Mouse (Mus musculus): ENCODE results near the gene Prps1l3. TPM values are rescaled to one million over a fixed set of nuclear protein-coding genes. Genes with fewer than 3 reads are reported as not detected.
"Not testable (repeated sequence)": the region's sequence is repeated elsewhere in the genome, so short reads cannot be mapped to it uniquely, and the experiment has no call there.

The Prps1l3 gene
- polyA plus RNA-seq, 1 experiment from 2014 or later = 40.8 TPM

DNA sequence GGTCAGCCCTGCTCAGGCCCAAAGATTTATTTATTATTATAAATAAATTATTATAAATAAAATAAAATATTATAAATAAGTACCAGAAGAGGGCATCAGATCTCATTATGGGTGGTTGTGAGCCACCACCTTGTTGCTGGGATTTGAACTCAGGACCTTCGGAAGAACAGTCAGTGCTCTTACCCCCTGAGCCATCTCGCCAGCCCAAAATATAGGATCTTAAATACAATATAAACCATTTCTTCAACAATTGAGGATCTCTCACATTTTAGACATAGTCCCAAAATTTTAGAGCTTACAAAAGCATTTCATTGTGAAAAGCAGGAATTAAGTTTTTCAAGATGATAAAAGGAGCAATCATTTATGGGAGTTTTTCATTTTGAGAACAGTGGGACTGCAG, 30.8 kb upstream of the Prps1l3 start:
- no peaks in the 10 kb centered on the region for H3K27me3 ChIP-seq
- DNase-seq (ENCODE audit: low read depth, low spot score) = no peak
- ChIA-PET CTCF (no interaction called here), POLR2A (no interaction called here)
- ATAC-seq = no peak
- no peak for TF ChIP-seq CTCF (IDR thresholded peaks at IDR 0.05)
- in situ Hi-C loops (cut with MboI; ENCODE audit: low pct_unique_long_range_greater_than_20kb) = no loop called here

GRCm38 (mm10) chr12:57201901-57202300, 28.3 kb upstream of the Prps1l3 start:
- TF ChIP-seq CTCF (IDR thresholded peaks at IDR 0.05) = no peak
- in situ Hi-C loops (cut with MboI; ENCODE audit: low pct_unique_long_range_greater_than_20kb) = no loop called here
- ChIA-PET CTCF (no interaction called here), POLR2A (interaction anchor here (0.6 to 0.7 kb wide), 2 partner anchors 239 to 363 kb away, joined by 3 read pairs; no protein-coding TSS in a partner anchor)
- DNase-seq (ENCODE audit: low read depth, low spot score) = no peak
- ATAC-seq = no peak
- H3K27me3 ChIP-seq = no peaks in the 10 kb centered on the region

GRCm38 (mm10) chr12:57204276-57204851, 25.8 kb upstream of the Prps1l3 start:
- peaks cover 4% of the 10 kb centered on the region for H3K27me3 ChIP-seq
- no peak for TF ChIP-seq CTCF (IDR thresholded peaks at IDR 0.05)
- POLR2A ChIA-PET = no interaction called here
- ATAC-seq (no peak), DNase-seq (ENCODE audit: low read depth, low spot score) (no peak)
- CTCF ChIA-PET = no interaction called here
- in situ Hi-C loops (cut with MboI; ENCODE audit: low pct_unique_long_range_greater_than_20kb) = no loop called here

DNA sequence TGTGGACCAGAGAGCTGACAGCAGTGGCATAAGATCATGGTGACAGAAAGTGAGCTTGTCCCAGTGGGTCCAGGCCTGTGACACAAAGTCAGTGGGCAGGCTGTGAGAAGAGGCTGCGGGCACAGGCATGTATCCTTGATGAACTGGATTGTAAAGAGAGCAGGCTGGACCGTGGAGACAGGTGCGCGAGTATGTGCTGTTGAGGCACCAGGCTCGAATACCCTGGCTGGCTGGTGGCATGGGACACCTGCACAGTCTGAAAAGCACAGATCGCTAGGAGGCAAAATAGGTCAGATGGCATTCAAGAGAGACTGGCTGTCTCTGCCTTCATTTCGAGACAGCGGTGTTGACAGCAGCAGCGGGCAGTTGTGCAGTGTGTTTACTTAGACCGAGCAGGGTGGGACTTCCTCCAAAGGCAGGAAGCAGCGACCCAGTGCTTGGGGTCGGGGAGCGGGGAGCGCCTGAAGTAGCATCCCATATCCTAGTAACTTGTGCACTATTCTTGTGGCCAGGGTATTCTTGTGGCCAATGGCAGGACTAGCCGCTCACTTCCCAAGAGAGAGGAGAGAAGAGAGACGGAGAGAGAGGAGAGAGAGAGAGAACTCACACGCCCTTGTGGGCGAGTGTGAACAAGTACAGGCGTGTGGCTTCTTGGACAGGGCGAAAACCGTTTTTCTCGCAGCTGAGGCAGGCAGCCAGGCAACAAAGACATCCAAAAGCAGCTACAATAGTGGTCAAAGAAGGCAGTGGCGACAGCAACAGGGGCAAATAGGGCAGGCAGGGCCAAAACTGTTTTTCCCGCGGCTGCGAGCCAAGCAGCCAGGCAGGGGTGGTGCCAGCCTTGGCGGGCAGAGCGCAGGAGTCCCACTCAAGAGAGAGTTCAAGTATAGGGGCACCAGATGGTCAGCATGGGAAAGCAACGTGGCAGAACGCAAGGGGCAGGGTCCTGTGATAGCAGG, 18.6 kb upstream of the Prps1l3 start:
- in situ Hi-C loops (cut with MboI; ENCODE audit: low pct_unique_long_range_greater_than_20kb) = no loop called here
- TF ChIP-seq CTCF (IDR thresholded peaks at IDR 0.05) = no peak
- ATAC-seq (no peak), DNase-seq (ENCODE audit: low read depth, low spot score) (no peak)
- ChIA-PET POLR2A (no interaction called here), CTCF (no interaction called here)
- peaks cover 8% of the 10 kb centered on the region for H3K27me3 ChIP-seq

GRCm38 (mm10) chr12:57212463-57212862, 17.7 kb upstream of the Prps1l3 start:
- ATAC-seq, POLR2A ChIA-PET: not testable (repeated sequence)

DNA sequence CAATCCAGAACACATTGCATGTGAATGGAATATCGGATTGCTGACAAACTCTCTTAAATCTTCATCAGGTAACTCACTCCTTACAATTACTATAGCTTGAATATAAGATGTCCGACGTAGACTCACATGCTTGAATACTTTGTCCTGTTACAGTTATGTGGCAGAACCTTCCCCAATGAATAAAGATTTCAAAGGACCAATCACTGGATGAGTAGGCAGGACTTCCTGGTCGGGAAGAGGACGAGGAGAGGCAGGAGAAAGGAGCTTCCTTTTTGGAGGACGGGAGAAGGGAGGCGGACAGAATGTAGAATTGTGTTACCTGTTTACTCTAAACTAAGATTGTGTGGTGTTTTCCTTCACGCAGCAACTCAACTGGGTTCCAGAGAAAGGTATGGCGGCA, 3.8 kb upstream of the Prps1l3 start:
- no peak for ATAC-seq
- in situ Hi-C loops (cut with MboI; ENCODE audit: low pct_unique_long_range_greater_than_20kb) = no loop called here
- POLR2A ChIA-PET = no interaction called here

More at GRCm38 (mm10) chr12:57212463-57212862, 17.7 kb upstream of the Prps1l3 start:
- in situ Hi-C loops (cut with MboI; ENCODE audit: low pct_unique_long_range_greater_than_20kb); H3K27me3 ChIP-seq; CTCF ChIA-PET; DNase-seq (ENCODE audit: low read depth, low spot score): not testable (repeated sequence)

GRCm38 (mm10) chr12:57227776-57228175, 2.4 kb upstream of the Prps1l3 start:
- H3K27me3 ChIP-seq = no peaks in the 10 kb centered on the region
- CTCF ChIA-PET = no interaction called here
- POLR2A ChIA-PET = no interaction called here
- in situ Hi-C loops (cut with MboI; ENCODE audit: low pct_unique_long_range_greater_than_20kb) = no loop called here
- ATAC-seq (no peak), DNase-seq (ENCODE audit: low read depth, low spot score) (no peak)
- no peak for TF ChIP-seq CTCF (IDR thresholded peaks at IDR 0.05)

More for the DNA sequence above, 3.8 kb upstream of the Prps1l3 start:
- no peak for DNase-seq (ENCODE audit: low read depth, low spot score)
- CTCF ChIA-PET = no interaction called here
- TF ChIP-seq CTCF (IDR thresholded peaks at IDR 0.05) = no peak
- peaks cover under 1% of the 10 kb centered on the region for H3K27me3 ChIP-seq

DNA sequence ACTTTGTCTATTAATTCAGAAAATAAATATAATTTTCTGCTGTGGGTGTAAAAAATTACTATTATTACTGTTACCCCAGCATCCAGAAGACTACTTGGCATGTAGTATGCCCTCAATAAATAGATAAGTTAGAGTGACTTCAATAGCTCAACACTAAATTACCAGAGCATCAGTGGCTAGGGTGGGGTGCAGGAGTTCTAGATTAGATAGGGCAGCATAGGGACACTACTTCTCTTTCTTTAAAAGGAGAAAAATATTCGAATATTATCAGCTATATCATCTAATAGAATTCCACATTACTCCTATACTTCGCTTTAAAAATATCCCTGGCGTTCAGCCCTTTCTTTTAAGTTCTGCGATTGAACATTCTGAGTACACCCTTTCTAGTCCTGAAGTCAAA, 509 bp upstream of the Prps1l3 start:
- CTCF ChIA-PET = no interaction called here
- TF ChIP-seq CTCF (IDR thresholded peaks at IDR 0.05) = no peak
- no peak for DNase-seq (ENCODE audit: low read depth, low spot score)
- ATAC-seq = no peak
- POLR2A ChIA-PET = no interaction called here
- H3K27me3 ChIP-seq = no peaks in the 10 kb centered on the region
- in situ Hi-C loops (cut with MboI; ENCODE audit: low pct_unique_long_range_greater_than_20kb) = no loop called here

- POLR2A ChIA-PET = no interaction called here
- CTCF ChIA-PET = interaction anchor here (1.1 kb wide), 1 partner anchor 13 kb away, joined by 3 read pairs; no protein-coding TSS in a partner anchor
- H3K27me3 ChIP-seq = no peaks in the 10 kb centered on the region
- TF ChIP-seq CTCF (IDR thresholded peaks at IDR 0.05) = peak; percentile 48
- ATAC-seq = peak; percentile 41
- in situ Hi-C loops (cut with MboI; ENCODE audit: low pct_unique_long_range_greater_than_20kb) = no loop called here
- DNase-seq (ENCODE audit: low read depth, low spot score) = no peak
Measured at GRCm38 (mm10) chr12:57231085-57231875, 1.1 kb downstream of the Prps1l3 start.

GRCm38 (mm10) chr12:57233386-57233785, 3.2 kb downstream of the Prps1l3 start:
- POLR2A ChIA-PET = no interaction called here
- DNase-seq (ENCODE audit: low read depth, low spot score) = no peak

More at GRCm38 (mm10) chr12:57233386-57233785, 3.2 kb downstream of the Prps1l3 start:
- ATAC-seq = no peak
- no peaks in the 10 kb centered on the region for H3K27me3 ChIP-seq
- in situ Hi-C loops (cut with MboI; ENCODE audit: low pct_unique_long_range_greater_than_20kb) = no loop called here
- CTCF ChIA-PET = no interaction called here
- TF ChIP-seq CTCF (IDR thresholded peaks at IDR 0.05) = peak; percentile 8

All from Patski (cell line).